Mouse (Mus musculus) embryonic facial prominence, embryonic 15.5 days (tissue): ENCODE data around the gene Pak1. TPM values are rescaled to one million over a fixed set of nuclear protein-coding genes. Genes with fewer than 3 reads are reported as not detected.

Experiments used
- ATAC-seq: fragments of 200-750 bp; cut with Nextera tagmentation; 2 replicates; pipeline ENCODE4 v1.8.0; 2017; ENCODE audit warnings: low read depth, moderate TSS enrichment; ENCODE audit not compliant: insufficient number of reproducible peaks, low FRiP score, low TSS enrichment
- H3K27ac ChIP-seq: fragments of 300-500 bp; sonication (generic); replicated peaks from 2 replicates; pipeline ENCODE4 v1.5.1; 2015; ENCODE audit warnings: mild to moderate bottlenecking, inconsistent platforms
- H3K27me3 ChIP-seq: fragments of 300-500 bp; sonication (generic); 2 replicates; pipeline ENCODE4 v1.6.1; 2015; ENCODE audit warnings: inconsistent platforms
- H3K36me3 ChIP-seq: fragments of 300-500 bp; sonication (generic); 2 replicates; pipeline ENCODE4 v1.6.1; 2015; ENCODE audit warnings: mild to moderate bottlenecking, inconsistent platforms
- H3K4me1 ChIP-seq: fragments of 300-500 bp; sonication (generic); 2 replicates; pipeline ENCODE4 v1.6.1; 2015; ENCODE audit warnings: inconsistent platforms
- H3K4me2 ChIP-seq: fragments of 300-500 bp; sonication (generic); replicated peaks from 2 replicates; pipeline ENCODE4 v1.6.1; 2015; ENCODE audit warnings: mild to moderate bottlenecking, inconsistent platforms
- H3K4me3 ChIP-seq: fragments of 300-500 bp; sonication (generic); replicated peaks from 2 replicates; pipeline ENCODE4 v1.5.1; 2015; ENCODE audit warnings: mild to moderate bottlenecking, inconsistent platforms
- H3K9ac ChIP-seq: fragments of 300-500 bp; sonication (generic); 2 replicates; pipeline ENCODE4 v1.6.1; 2015; ENCODE audit warnings: inconsistent platforms
- H3K9me3 ChIP-seq: fragments of 300-500 bp; sonication (generic); replicated peaks from 2 replicates; pipeline ENCODE4 v1.6.1; 2016; ENCODE audit warnings: inconsistent platforms
- WGBS: fragments of 180-500 bp; shearing (Covaris S2); methylation state at CpG from one replicate; pipeline ENCODE4 v1.1.7; 2015; 5-methylcytosine and 5-hydroxymethylcytosine counted together
- polyA plus RNA-seq: library from polyadenylated mRNA; unstranded; fragments of >200 nt; fragmentation: Nextera tagmentation; extraction: Ambion mirVana; gene quantifications from 2 replicates; pipeline ENCODE4 v1.2.1, GENCODE M21; 2015

The Pak1 gene
- polyA plus RNA-seq, 1 experiment from 2014 or later: 25.7 TPM

GRCm38 (mm10) chr7:97944485-97944884 lies 156.1 kb downstream of the Pak1 start:
- WGBS: 87% methylated on average over 1 of the region's 1 CpGs
- H3K9ac ChIP-seq: no peak overlapping the region
- no peaks in the 10 kb centered on the region for H3K4me1 ChIP-seq
- no peak for ATAC-seq
- no peaks in the 10 kb centered on the region for H3K36me3 ChIP-seq
- H3K9me3 ChIP-seq: no peaks in the 10 kb centered on the region
- no peak overlapping the region for H3K4me3 ChIP-seq
- no peak overlapping the region for H3K27ac ChIP-seq
- H3K4me2 ChIP-seq: no peak overlapping the region
- no peaks in the 10 kb centered on the region for H3K27me3 ChIP-seq

Other genes with a start within 250 kb of the Pak1 start
- gene Aamdc, start 209.0 kb upstream of the Pak1 start, polyA plus RNA-seq: 73.9 and 80.9 TPM in 2 replicates
- 20.7 and 21.9 TPM in 2 replicates for gene Rsf1, start 208.7 kb upstream of the Pak1 start, polyA plus RNA-seq
- gene Clns1a, start 91.9 kb upstream of the Pak1 start, polyA plus RNA-seq: 168 and 176 TPM in 2 replicates
- gene Aqp11, start 50.3 kb upstream of the Pak1 start, polyA plus RNA-seq: 3.6 and 4.1 TPM in 2 replicates
- gene Gdpd4, start 131.4 kb downstream of the Pak1 start, polyA plus RNA-seq: not detected in 2 replicates